Mouse (Mus musculus) embryonic facial prominence, embryonic 13.5 days (tissue): ENCODE measurements around the gene Gm20855. TPM values are rescaled to one million over a fixed set of nuclear protein-coding genes. Genes with fewer than 3 reads are reported as not detected.
"Not testable (repeated sequence)": the region's sequence is repeated elsewhere in the genome, so short reads cannot be mapped to it uniquely, and the experiment has no call there.

Experiments used
- ATAC-seq: fragments of 200-750 bp; cut with Nextera tagmentation; 2 replicates; pipeline ENCODE4 v1.8.0; 2017; ENCODE audit warnings: low read depth; ENCODE audit not compliant: insufficient number of reproducible peaks, insufficient read depth, low FRiP score, low TSS enrichment
- H3K27ac ChIP-seq: fragments of 300-500 bp; sonication (generic); 2 replicates; pipeline ENCODE4 v1.5.1; 2015; ENCODE audit warnings: moderate library complexity, mild to moderate bottlenecking, inconsistent platforms
- H3K27me3 ChIP-seq: fragments of 300-500 bp; sonication (generic); 2 replicates; pipeline ENCODE4 v1.6.1; 2015; ENCODE audit warnings: mild to moderate bottlenecking, inconsistent platforms
- H3K36me3 ChIP-seq: fragments of 300-500 bp; sonication (generic); 2 replicates; pipeline ENCODE4 v1.6.1; 2015; ENCODE audit warnings: mild to moderate bottlenecking, inconsistent platforms
- H3K4me1 ChIP-seq: fragments of 300-500 bp; sonication (generic); 2 replicates; pipeline ENCODE4 v1.6.1; 2015; ENCODE audit warnings: inconsistent platforms
- H3K4me2 ChIP-seq: fragments of 300-500 bp; sonication (generic); 2 replicates; pipeline ENCODE4 v1.6.1; 2015; ENCODE audit warnings: moderate library complexity, mild to moderate bottlenecking, inconsistent platforms
- H3K4me3 ChIP-seq: fragments of 300-500 bp; sonication (generic); 2 replicates; pipeline ENCODE4 v1.5.1; 2015; ENCODE audit warnings: mild to moderate bottlenecking, inconsistent platforms
- H3K9ac ChIP-seq: fragments of 300-500 bp; sonication (generic); 2 replicates; pipeline ENCODE4 v1.6.1; 2015; ENCODE audit warnings: mild to moderate bottlenecking, inconsistent platforms
- H3K9me3 ChIP-seq: fragments of 300-500 bp; sonication (generic); 2 replicates; pipeline ENCODE4 v1.6.1; 2016; ENCODE audit warnings: inconsistent platforms
- WGBS: fragments of 180-500 bp; shearing (Covaris S2); methylation state at CpG from one replicate; pipeline ENCODE4 v1.1.7; 2015; ENCODE audit warnings: mixed read lengths; 5-methylcytosine and 5-hydroxymethylcytosine counted together
- polyA plus RNA-seq: library from polyadenylated mRNA; unstranded; fragments of >200 nt; fragmentation: Nextera tagmentation; extraction: Ambion mirVana; gene quantifications from 2 replicates; pipeline ENCODE4 v1.2.1, GENCODE M21; 2015

Gm20855 gene
- polyA plus RNA-seq: not detected in 2 replicates

DNA sequence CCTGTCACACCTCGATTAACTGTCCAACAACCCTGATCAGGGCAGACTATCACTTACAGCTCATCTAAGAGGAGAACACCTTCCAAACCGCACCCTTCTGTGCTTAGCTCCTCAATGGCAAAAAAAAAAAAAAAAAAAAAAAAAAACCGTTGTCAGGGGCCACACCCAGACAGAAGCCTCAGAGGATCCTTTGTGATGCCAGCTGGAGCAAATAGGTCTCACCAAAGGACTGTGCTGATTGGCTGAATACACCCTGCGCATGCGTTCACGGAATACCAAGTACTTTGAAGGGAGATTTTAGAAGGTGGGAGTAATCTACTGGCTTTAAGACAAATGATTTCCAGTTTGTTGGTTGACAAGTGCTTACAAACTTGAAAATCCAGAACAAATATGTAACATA lies at the start of gene Gm20855:
Gm20855 (minus strand) TSS at position 101 of the 400 bp plus-strand sequence.
- not testable (repeated sequence) for H3K27me3 ChIP-seq, ATAC-seq, H3K36me3 ChIP-seq, H3K4me3 ChIP-seq, H3K9ac ChIP-seq, H3K4me2 ChIP-seq, H3K4me1 ChIP-seq, H3K27ac ChIP-seq, H3K9me3 ChIP-seq
- WGBS: no CpG with 5 or more reads among the region's 6 CpGs
